Mouse (Mus musculus) cerebellum, adult 18-20 months (tissue): Measurements from ENCODE around the gene Cacna1c.
A peak's percentile ranks its signal among the peaks of the same experiment; 100 is the strongest.

ENCODE experiments used
- DNase-seq, 2 experiments: peaks; one replicate each; pipeline ENCODE4 v3.0.0; 2021

Gene Cacna1c

DNA sequence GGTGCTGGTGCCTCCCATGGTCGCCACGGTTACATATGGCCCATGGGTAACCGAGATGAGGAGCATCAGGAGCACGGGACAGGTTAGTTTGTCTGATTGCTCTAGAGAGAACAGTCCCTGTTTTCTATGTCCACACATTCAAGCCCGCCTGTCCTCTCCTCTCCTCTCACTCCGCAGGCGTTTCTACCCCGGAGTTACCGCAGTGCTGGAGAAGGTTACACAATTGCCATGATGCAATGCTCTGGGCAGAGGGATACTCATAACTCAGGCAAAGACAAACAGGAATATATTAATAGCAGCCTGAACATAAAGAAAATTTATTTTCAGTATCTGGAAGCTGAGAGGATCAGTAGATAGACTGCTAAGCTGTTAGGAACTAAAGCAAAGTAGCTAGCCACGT is 58.5 kb downstream of the Cacna1c start:
- DNase-seq, result no peak

GRCm38 (mm10) chr6:119132863-119133262 is 63.4 kb downstream of the Cacna1c start:
- DNase-seq, result no peak

DNA sequence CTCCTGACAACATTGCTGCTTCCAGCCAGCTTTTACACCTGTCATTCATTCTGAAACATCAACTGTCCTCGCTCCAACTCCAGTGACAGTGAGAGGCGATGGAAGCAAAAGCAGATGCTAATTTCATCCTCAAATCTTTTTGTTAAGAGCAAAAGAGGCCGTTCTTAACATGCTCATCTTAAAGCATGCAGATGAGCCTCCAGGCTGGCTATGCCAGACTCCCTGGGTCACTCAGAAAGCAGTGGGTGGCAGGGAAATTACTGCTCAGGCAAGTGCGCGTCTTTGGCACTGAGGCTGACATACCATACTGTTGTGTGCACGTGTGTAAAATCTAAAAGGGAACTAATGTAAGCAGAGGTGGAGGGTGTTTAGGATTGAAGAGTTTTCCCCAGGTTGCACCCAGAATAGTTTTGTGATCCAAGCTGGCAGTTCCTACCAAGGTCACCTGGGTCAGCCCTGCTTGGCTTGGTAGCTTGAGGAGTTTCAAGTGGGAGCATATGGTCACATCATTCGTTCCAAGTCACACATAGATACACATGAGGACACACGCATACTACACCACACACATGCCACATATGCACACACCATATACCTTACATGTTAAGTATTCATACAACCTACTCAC is 64.0 kb downstream of the Cacna1c start:
- DNase-seq, result no peak

- peak; percentile 37 to 38 for DNase-seq
Observed at GRCm38 (mm10) chr6:119129664-119130063, 66.6 kb downstream of the Cacna1c start.

GRCm38 (mm10) chr6:119128521-119128920 is 67.7 kb downstream of the Cacna1c start:
- no peak for DNase-seq

DNA sequence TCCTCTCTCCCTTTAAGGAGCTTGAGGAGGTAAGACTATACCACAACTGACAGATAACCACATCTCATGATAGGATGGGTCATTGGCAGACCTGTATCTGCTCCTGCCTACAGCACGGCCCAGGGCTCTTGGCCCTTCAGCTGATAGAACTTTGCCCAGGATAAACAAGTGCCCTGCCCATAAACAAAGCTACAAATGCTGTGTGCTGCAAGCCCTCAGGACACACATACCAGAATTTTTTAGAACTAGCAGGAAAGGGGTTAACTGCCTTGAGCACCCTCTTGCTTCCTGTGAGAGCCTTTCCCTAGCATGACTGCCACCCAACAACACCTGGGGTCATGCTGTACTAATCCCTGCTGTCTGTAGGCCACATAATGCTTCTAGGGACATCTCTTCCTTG is 68.1 kb downstream of the Cacna1c start:
- DNase-seq, result no peak

GRCm38 (mm10) chr6:119126991-119127390 is 69.2 kb downstream of the Cacna1c start:
- no peak for DNase-seq

DNA sequence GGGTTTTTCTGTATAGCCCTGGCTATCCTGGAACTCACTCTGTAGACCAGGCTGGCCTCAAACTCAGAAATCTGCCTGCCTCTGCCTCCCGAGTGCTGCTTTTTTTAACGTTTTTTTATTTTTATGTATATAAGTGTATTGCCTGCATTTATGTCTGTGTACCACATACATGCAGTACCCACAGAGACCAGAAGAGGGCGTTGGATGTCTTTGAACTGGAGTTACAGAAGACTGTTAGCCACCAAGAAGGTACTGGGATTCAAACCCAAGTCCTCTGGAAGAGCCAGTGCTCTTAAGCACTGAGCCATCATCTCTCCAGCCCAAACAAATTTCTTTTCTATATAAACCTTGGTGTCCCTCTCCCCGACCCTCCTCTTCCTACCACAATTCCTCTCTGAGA is 77.8 kb downstream of the Cacna1c start:
- no peak for DNase-seq

DNA sequence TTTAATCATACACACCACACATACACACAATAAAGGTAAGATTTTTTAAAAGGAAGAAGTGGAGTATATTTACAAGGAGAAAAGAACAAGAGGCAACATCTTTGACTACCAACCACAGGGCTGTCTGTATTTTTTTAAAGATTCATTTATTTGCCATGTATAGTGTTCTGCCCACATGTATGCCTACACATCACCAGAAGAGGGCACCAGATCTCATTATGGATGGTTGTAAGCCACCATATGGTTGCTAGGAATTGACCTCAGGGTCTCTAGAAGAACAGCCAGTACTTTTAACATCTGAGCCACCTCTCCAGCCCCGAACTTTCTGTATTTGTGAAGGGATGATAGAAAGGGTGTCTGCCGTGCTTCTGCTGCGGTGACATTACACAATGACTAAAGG is 79.9 kb downstream of the Cacna1c start:
- DNase-seq, result no peak

- no peak for DNase-seq
Observed at GRCm38 (mm10) chr6:119113362-119113761, 82.9 kb downstream of the Cacna1c start.

- no peak for DNase-seq
Observed at GRCm38 (mm10) chr6:119110369-119110768, 85.8 kb downstream of the Cacna1c start.

- DNase-seq, result peak; percentile 73 to 80
Observed at GRCm38 (mm10) chr6:119108466-119109394, 87.5 kb downstream of the Cacna1c start.

- peak; percentile 51 to 67 for DNase-seq
Observed at GRCm38 (mm10) chr6:119107856-119108465, 88.3 kb downstream of the Cacna1c start.

- DNase-seq, result peak; percentile 68 to 80
Observed at GRCm38 (mm10) chr6:119107140-119107855, 88.9 kb downstream of the Cacna1c start.

DNA sequence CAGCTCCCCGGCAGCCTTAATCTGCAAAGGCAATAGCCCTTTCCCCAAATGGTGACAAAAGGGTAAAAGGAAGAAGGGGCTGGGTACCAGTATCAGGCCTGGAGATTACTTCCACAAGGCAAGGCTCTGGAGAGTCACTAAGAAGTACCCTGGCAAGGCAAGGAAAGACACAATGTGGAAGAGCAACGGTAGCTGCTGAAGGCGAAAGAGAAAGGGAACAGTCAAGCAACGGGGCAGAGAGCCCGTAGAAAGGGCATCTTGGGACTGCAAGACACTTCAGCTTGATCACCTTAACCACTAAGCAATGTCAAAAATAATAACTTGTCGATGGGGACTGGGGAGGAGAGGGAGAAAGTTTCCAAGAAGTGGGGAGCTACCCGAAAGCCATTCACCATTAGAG is 89.5 kb downstream of the Cacna1c start:
- no peak for DNase-seq

- DNase-seq, result peak; percentile 68 to 76
Observed at GRCm38 (mm10) chr6:119105651-119106595, 90.3 kb downstream of the Cacna1c start.

DNA sequence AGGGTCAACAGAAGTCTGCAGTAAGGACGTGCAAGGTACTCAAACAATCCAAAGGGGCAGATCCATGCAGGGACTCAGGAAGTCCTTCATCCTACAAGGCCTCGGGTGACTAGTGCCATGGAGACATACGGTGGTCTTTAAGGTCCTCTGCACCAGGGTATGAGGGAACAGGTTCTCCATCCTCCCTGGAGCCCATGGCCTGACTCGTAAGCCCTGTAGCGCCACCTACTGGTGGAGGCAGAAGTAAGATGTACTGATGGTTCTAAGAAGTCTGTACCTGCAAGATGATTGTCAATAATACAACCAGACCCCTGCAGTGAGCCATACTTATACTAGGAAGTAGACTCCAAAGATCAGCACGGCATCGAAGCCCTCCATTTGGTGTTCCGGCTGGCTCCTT is 92.0 kb downstream of the Cacna1c start:
- peak; percentile 91 to 93 for DNase-seq

DNA sequence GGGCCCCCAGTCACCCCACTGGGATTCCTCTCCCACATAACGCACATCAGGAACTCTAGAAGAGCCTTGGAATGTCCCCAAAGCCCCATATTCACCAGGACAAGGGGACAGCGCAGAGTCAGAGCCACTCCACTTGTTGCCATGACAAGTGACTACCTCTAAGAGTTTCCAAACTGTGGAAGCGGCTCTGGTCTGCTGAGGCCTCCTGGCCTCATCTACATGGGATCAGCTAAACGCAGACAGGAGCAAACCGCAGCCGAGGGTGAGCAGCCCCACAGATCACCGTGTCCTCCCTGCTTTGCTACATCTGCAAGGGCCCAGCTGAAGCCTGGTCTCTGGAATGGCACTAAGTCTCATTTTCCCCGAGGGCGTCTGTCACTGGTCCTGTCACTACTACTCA is 93.3 kb downstream of the Cacna1c start:
- no peak for DNase-seq

- no peak for DNase-seq
Observed at GRCm38 (mm10) chr6:119099333-119099732, 96.9 kb downstream of the Cacna1c start.

- DNase-seq, result no peak
Observed at GRCm38 (mm10) chr6:119096481-119096880, 99.7 kb downstream of the Cacna1c start.

DNA sequence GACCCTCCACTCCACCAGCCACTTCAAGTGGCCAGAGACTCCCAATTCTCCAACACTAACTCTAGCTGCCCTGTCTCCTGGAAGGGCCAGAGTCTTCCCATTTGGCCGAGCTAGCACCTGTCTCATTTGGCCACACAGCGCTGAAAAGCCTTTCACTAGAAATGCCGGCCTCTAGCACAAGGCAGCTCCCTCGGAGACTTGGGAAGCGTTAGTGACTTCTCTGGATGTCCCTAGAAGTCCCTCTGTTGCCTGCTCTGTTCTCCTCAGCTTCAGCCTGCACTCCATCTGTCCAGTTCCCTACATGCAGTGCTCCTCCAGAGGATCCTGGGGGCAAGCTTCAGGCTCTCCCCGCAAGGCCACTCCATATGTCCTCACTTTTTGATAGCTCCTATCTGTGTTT is 101.1 kb downstream of the Cacna1c start:
- DNase-seq, result peak; percentile 52 to 58

DNA sequence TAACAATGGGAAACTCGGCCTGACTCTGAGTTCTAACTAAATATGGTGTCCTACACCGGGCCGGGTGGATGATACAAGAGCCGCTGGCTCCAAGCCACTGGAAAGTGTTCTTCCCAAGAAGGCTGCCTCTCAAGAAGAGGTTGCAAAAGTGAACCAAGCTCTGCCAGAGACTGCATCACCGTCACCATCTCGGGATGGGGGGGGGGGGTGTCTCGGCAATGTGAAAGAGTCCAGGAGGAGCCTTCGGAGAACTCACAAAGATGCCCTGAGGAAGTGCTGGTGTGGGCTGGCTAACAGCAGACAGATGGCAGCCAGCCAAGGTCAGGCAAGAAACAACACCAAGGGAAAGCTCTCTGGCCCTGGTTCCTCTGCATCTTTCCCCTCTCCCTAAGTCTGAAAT is 107.0 kb downstream of the Cacna1c start:
- DNase-seq, result peak; percentile 40 to 61
